Mouse (Mus musculus): ENCODE measurements at regions not wholly inside any gene's neighbourhood (a gene's known extent, or its start where the extent isn't known, plus 50 kb on each side); places are given as distances from the start of the nearest gene placed in this dataset.
A peak's percentile ranks its signal among the peaks of the same experiment; 100 is the strongest.

DNA sequence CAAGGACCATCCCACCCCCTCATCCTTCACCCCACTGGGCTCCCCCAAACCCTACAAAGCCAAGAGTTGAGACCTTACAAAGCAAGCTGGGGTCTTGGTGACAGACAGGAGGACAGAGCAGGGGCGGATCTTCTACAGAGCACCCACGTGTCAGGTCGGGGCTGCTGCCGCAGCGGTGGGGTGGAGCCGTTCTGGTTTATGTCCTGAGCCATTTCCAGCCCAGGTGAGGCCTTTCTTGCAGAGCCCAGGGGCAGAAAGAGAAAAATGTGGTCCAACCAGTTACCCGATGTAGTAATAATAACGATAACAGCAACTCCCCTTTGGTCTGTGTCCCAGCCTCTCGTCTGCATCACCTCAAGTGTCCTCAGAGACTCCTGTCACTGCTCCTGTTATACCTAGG is 112.4 kb upstream of the Wnt4 start:
- Histone ChIP-seq H3K27me3 (ENCODE audit: control insufficient read depth, insufficient read depth, low read length) (no peaks in the 10 kb centered on the region), H3K36me3 (ENCODE audit: control insufficient read depth, insufficient read depth, low read length) (no peaks in the 10 kb centered on the region), H3K27ac (ENCODE audit: insufficient read depth, low read length) (no peak overlapping the region), H3K4me1 (ENCODE audit: control insufficient read depth, insufficient read depth, insufficient read length) (no peaks in the 10 kb centered on the region), H3K4me3 (ENCODE audit: extremely low read depth, insufficient read depth, insufficient read length) (peak overlapping the region; percentile 34; the same call in 1 of the 2 replicates)
- 36% methylated on average over 9 of the region's 9 CpGs for WGBS
- DNase-seq (ENCODE audit: low read depth in 1 of 2, low spot score in 2 of 2) = no peak
- no peak for TF ChIP-seq POLR2A (IDR thresholded peaks at IDR 0.05; ENCODE audit: low read depth, low read length)
- TF ChIP-seq CTCF (IDR thresholded peaks at IDR 0.05; ENCODE audit: extremely low read depth, insufficient read depth, insufficient read length, insufficient replicate concordance) = no peak

DNA sequence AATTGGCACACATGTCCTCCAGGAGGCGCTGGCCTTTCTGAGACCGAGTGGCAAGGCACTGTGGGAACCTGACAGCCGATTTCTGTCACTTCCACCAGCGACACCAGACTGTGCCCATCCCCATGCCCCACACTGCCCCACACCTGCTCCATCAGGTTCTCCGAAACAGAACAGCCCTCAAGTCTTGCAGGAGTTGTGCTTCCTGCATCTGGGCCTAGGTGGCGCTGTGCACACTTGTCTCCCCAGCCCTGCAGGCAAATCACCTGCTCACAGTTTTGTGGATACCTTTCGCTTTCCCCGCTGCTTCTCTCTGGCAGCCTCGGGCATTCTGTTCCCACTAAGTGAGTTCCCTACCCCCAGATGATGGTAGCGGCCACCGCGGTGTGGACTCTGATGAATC is 112.9 kb upstream of the Wnt4 start:
- Histone ChIP-seq H3K4me3 (ENCODE audit: extremely low read depth, insufficient read depth, insufficient read length) (peak overlapping the region; percentile 34; the same call in 1 of the 2 replicates), H3K36me3 (ENCODE audit: control insufficient read depth, insufficient read depth, low read length) (no peaks in the 10 kb centered on the region), H3K27ac (ENCODE audit: insufficient read depth, low read length) (no peak overlapping the region), H3K27me3 (ENCODE audit: control insufficient read depth, insufficient read depth, low read length) (no peaks in the 10 kb centered on the region), H3K4me1 (ENCODE audit: control insufficient read depth, insufficient read depth, insufficient read length) (no peaks in the 10 kb centered on the region)
- TF ChIP-seq CTCF (IDR thresholded peaks at IDR 0.05; ENCODE audit: extremely low read depth, insufficient read depth, insufficient read length, insufficient replicate concordance) (peak; percentile 91), POLR2A (IDR thresholded peaks at IDR 0.05; ENCODE audit: low read depth, low read length) (no peak)
- 4% methylated on average over 12 of the region's 12 CpGs for WGBS
- peak; percentile 38 to 59 for DNase-seq (ENCODE audit: low read depth in 1 of 2, low spot score in 2 of 2)

DNA sequence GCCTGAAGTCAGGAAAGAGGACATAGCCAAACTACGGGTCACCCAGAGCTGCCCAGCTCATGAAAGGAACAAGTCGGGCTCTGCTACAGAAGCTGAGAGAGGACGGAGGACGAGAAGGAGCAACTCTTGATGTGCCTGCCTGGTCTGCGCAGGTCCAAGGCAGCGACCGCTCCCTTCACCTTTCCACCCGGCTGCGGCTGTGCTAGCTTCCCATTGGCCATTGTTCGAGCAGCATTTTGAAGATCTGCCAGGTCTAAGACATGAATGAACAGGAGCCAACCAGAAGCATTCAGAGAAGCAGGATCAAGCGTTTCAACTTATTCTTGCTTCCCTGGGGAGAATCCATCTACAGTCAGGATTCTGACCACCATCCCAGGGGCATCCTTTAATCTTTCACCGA is 113.3 kb upstream of the Wnt4 start:
- Histone ChIP-seq H3K4me3 (ENCODE audit: extremely low read depth, insufficient read depth, insufficient read length) (no peak overlapping the region), H3K36me3 (ENCODE audit: control insufficient read depth, insufficient read depth, low read length) (no peaks in the 10 kb centered on the region), H3K27me3 (ENCODE audit: control insufficient read depth, insufficient read depth, low read length) (no peaks in the 10 kb centered on the region), H3K27ac (ENCODE audit: insufficient read depth, low read length) (no peak overlapping the region), H3K4me1 (ENCODE audit: control insufficient read depth, insufficient read depth, insufficient read length) (no peaks in the 10 kb centered on the region)
- no peak for DNase-seq (ENCODE audit: low read depth in 1 of 2, low spot score in 2 of 2)
- TF ChIP-seq POLR2A (IDR thresholded peaks at IDR 0.05; ENCODE audit: low read depth, low read length) (no peak), CTCF (IDR thresholded peaks at IDR 0.05; ENCODE audit: extremely low read depth, insufficient read depth, insufficient read length, insufficient replicate concordance) (no peak)
- WGBS = 77% methylated on average over 12 of the region's 12 CpGs

DNA sequence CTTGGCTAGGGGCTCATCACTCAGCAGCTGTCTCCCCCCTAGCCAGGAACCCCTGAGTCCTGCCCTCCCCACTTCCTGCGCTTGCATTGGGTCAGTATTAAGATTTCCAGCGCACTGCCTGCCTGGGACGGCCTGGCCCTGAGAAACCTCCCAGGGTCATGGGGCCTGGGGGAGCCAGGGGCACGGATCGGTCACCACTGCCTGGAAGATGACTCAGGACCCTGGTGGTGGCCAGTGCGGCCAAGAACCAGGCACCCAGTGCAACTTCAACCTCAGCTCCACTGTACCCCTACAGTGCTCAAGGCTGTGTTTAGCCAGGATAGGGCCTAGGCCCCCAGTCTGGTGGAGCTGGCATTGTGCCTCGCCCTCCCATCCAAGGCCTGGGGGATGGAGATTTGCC is 111.9 kb upstream of the Zbtb40 start:
- H3K27ac ChIP-seq (ENCODE audit: insufficient read depth, low read length) = no peak overlapping the region
- H3K4me3 ChIP-seq (ENCODE audit: extremely low read depth, insufficient read depth, insufficient read length) = no peak overlapping the region
- DNase-seq (ENCODE audit: low read depth in 1 of 2, low spot score in 2 of 2) = no peak
- no peaks in the 10 kb centered on the region for H3K36me3 ChIP-seq (ENCODE audit: control insufficient read depth, insufficient read depth, low read length)
- 89% methylated on average over 7 of the region's 7 CpGs for WGBS
- H3K27me3 ChIP-seq (ENCODE audit: control insufficient read depth, insufficient read depth, low read length) = no peaks in the 10 kb centered on the region
- no peaks in the 10 kb centered on the region for H3K4me1 ChIP-seq (ENCODE audit: control insufficient read depth, insufficient read depth, insufficient read length)
- TF ChIP-seq CTCF (IDR thresholded peaks at IDR 0.05; ENCODE audit: extremely low read depth, insufficient read depth, insufficient read length, insufficient replicate concordance) (no peak), POLR2A (IDR thresholded peaks at IDR 0.05; ENCODE audit: low read depth, low read length) (no peak)

DNA sequence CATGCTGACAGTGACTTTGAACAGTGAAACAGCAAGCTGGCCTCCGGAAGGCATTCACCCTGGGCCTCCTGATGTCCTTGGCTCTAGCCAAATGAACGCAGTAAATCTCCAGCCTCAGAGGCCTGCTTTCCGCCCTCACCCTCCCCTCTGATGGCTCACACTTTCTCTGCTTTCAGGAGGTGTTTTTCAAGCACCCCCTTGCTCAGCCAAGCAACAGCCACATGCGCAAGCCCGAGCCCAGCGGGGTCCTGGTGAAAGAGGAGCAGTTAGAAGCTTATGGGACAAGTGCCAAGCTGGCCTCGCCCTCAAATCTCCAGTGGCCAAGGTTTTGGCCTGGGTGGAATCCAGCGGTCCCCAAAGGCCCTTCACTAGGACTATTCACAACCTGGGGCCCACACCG is 109.6 kb upstream of the Zbtb40 start:
- no peaks in the 10 kb centered on the region for H3K36me3 ChIP-seq (ENCODE audit: control insufficient read depth, insufficient read depth, low read length)
- TF ChIP-seq CTCF (IDR thresholded peaks at IDR 0.05; ENCODE audit: extremely low read depth, insufficient read depth, insufficient read length, insufficient replicate concordance) (no peak), POLR2A (IDR thresholded peaks at IDR 0.05; ENCODE audit: low read depth, low read length) (no peak)
- no peak for DNase-seq (ENCODE audit: low read depth in 1 of 2, low spot score in 2 of 2)
- no peaks in the 10 kb centered on the region for H3K27me3 ChIP-seq (ENCODE audit: control insufficient read depth, insufficient read depth, low read length)
- no peak overlapping the region for H3K27ac ChIP-seq (ENCODE audit: insufficient read depth, low read length)
- H3K4me1 ChIP-seq (ENCODE audit: control insufficient read depth, insufficient read depth, insufficient read length) = no peaks in the 10 kb centered on the region
- 91% methylated on average over 9 of the region's 9 CpGs for WGBS
- no peak overlapping the region for H3K4me3 ChIP-seq (ENCODE audit: extremely low read depth, insufficient read depth, insufficient read length)

DNA sequence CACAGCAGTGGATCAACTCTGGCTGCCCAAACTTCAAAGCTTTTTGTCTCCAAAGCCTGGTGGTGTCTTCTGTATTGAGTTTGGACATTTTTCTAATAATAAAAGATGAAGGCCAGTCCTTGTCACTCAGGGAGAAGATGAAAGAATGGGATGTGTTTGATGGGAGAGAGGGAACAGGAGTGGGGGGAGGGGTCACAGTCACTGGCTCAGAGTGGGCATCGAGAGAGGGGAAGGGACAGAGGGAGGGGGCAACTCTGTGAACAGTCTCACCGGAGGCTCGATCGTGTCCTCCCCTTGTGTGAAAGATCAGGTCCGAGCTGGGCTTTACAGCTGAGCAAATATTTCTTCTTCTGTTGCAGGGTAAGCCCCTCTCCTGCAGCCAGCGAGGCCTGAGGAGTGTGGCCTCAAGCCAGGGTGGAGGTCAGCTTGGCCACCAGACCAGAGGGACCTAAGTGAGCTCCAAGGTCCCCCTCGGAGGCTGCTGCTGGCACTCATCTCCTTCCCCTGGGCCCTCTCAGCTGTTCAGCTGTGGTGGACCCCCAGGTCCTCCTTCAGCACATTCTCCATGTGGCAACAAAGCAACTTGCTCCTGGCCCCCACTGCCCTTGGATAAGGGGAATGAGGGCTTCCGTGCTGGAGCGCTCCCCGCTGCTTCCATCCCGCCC is 108.0 kb upstream of the Zbtb40 start:
- no peak overlapping the region for H3K4me3 ChIP-seq (ENCODE audit: extremely low read depth, insufficient read depth, insufficient read length)
- 88% methylated on average over 11 of the region's 11 CpGs for WGBS
- no peaks in the 10 kb centered on the region for H3K27me3 ChIP-seq (ENCODE audit: control insufficient read depth, insufficient read depth, low read length)
- no peak overlapping the region for H3K27ac ChIP-seq (ENCODE audit: insufficient read depth, low read length)
- no peaks in the 10 kb centered on the region for H3K4me1 ChIP-seq (ENCODE audit: control insufficient read depth, insufficient read depth, insufficient read length)
- TF ChIP-seq POLR2A (IDR thresholded peaks at IDR 0.05; ENCODE audit: low read depth, low read length) (no peak), CTCF (IDR thresholded peaks at IDR 0.05; ENCODE audit: extremely low read depth, insufficient read depth, insufficient read length, insufficient replicate concordance) (no peak)
- no peak for DNase-seq (ENCODE audit: low read depth in 1 of 2, low spot score in 2 of 2)
- no peaks in the 10 kb centered on the region for H3K36me3 ChIP-seq (ENCODE audit: control insufficient read depth, insufficient read depth, low read length)

DNA sequence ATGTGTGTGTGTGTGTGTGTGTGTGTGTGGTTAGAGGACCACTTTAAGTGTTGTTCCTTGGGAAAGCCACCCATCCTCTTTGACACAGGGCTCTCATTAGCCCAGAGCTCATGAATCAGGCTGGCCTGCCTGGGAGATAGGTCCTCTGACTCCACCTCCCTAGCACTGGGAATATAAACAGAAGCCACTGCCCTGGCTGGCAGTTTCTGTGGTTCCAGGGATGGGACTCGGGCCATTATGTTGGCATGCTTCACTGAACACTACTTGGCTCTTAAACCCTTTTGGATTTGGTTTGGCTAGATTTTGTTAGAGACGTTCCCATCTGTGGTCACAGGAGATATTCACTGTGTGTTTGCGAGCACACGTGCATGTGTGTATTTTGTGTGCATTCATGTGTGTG is 100.2 kb upstream of the Zbtb40 start:
- TF ChIP-seq CTCF (IDR thresholded peaks at IDR 0.05; ENCODE audit: extremely low read depth, insufficient read depth, insufficient read length, insufficient replicate concordance) = no peak
- no peak for TF ChIP-seq POLR2A (IDR thresholded peaks at IDR 0.05; ENCODE audit: low read depth, low read length)
- no peak overlapping the region for H3K4me3 ChIP-seq (ENCODE audit: extremely low read depth, insufficient read depth, insufficient read length)
- H3K27me3 ChIP-seq (ENCODE audit: control insufficient read depth, insufficient read depth, low read length) = no peaks in the 10 kb centered on the region
- DNase-seq (ENCODE audit: low read depth in 1 of 2, low spot score in 2 of 2) = no peak
- H3K36me3 ChIP-seq (ENCODE audit: control insufficient read depth, insufficient read depth, low read length) = no peaks in the 10 kb centered on the region
- no peaks in the 10 kb centered on the region for H3K4me1 ChIP-seq (ENCODE audit: control insufficient read depth, insufficient read depth, insufficient read length)
- no peak overlapping the region for H3K27ac ChIP-seq (ENCODE audit: insufficient read depth, low read length)
- 90% methylated on average over 4 of the region's 4 CpGs for WGBS

Measured in spleen, adult 2 months (tissue).